Mouse (Mus musculus) ES-CJ7 (cell line): ENCODE measurements around the gene Cyba.

Experiments
- DNase-seq: peaks from one replicate; pipeline ENCODE4 v3.0.0; 2011; ENCODE audit warnings: low read depth, low spot score

The Cyba gene

GRCm38 (mm10) chr8:122432443-122433268 lies at the start of gene Cyba:
Gene Cyba (minus strand): TSS chr8:122432930.
- DNase-seq = peak; percentile 69

GRCm38 (mm10) chr8:122482448-122482847 lies 49.7 kb upstream of the Cyba start:
- DNase-seq = no peak

- peak; percentile 94 for DNase-seq
Observed at GRCm38 (mm10) chr8:122475580-122476320, 43.0 kb upstream of the Cyba start, which contains the start of the genes Rnf166 and Ctu2. Gene Rnf166 (minus strand): TSS chr8:122476064. Gene Ctu2 (plus strand): TSS chr8:122476143.

GRCm38 (mm10) chr8:122474951-122475560 lies 42.3 kb upstream of the Cyba start:
- DNase-seq = no peak

GRCm38 (mm10) chr8:122473911-122474421 lies 41.2 kb upstream of the Cyba start:
- DNase-seq = peak; percentile 43

GRCm38 (mm10) chr8:122470691-122471090 lies 38.0 kb upstream of the Cyba start:
- DNase-seq = no peak

GRCm38 (mm10) chr8:122469965-122470364 lies 37.2 kb upstream of the Cyba start:
- DNase-seq = no peak

GRCm38 (mm10) chr8:122469407-122469806 lies 36.7 kb upstream of the Cyba start:
- DNase-seq = no peak

GRCm38 (mm10) chr8:122467816-122468215 lies 35.1 kb upstream of the Cyba start:
- DNase-seq = no peak

GRCm38 (mm10) chr8:122464985-122465384 lies 32.3 kb upstream of the Cyba start:
- no peak for DNase-seq

GRCm38 (mm10) chr8:122463651-122464640 lies 31.2 kb upstream of the Cyba start:
- no peak for DNase-seq

- DNase-seq = no peak
Observed at GRCm38 (mm10) chr8:122462510-122462909, 29.8 kb upstream of the Cyba start.

GRCm38 (mm10) chr8:122461473-122462148 lies 28.9 kb upstream of the Cyba start:
- DNase-seq = no peak

GRCm38 (mm10) chr8:122460524-122461472 lies 28.1 kb upstream of the Cyba start, which contains the start of gene Snai3:
Gene Snai3 (minus strand): TSS chr8:122460733.
- DNase-seq = peak; percentile 74

GRCm38 (mm10) chr8:122459990-122460389 lies 27.3 kb upstream of the Cyba start:
- no peak for DNase-seq

GRCm38 (mm10) chr8:122459218-122459900 lies 26.6 kb upstream of the Cyba start:
- DNase-seq = peak; percentile 62

- DNase-seq = no peak
Observed at GRCm38 (mm10) chr8:122457171-122457570, 24.4 kb upstream of the Cyba start.

- no peak for DNase-seq
Observed at GRCm38 (mm10) chr8:122454409-122454808, 21.7 kb upstream of the Cyba start.
